Mouse (Mus musculus) cerebellum, adult (tissue): ENCODE measurements around the gene Ddx39b.
A peak's percentile ranks its signal among the peaks of the same experiment; 100 is the strongest.
"Not testable (repeated sequence)": the region's sequence is repeated elsewhere in the genome, so short reads cannot be mapped to it uniquely, and the experiment has no call there.

Experiments used
- ATAC-seq: cut with Nextera tagmentation; 2 replicates; pipeline ENCODE4 v1.9.2; 2017; ENCODE audit warnings: mild to moderate bottlenecking, moderate library complexity, mixed read lengths; ENCODE audit not compliant: insufficient number of reproducible peaks, low FRiP score, low TSS enrichment

Gene Ddx39b

DNA sequence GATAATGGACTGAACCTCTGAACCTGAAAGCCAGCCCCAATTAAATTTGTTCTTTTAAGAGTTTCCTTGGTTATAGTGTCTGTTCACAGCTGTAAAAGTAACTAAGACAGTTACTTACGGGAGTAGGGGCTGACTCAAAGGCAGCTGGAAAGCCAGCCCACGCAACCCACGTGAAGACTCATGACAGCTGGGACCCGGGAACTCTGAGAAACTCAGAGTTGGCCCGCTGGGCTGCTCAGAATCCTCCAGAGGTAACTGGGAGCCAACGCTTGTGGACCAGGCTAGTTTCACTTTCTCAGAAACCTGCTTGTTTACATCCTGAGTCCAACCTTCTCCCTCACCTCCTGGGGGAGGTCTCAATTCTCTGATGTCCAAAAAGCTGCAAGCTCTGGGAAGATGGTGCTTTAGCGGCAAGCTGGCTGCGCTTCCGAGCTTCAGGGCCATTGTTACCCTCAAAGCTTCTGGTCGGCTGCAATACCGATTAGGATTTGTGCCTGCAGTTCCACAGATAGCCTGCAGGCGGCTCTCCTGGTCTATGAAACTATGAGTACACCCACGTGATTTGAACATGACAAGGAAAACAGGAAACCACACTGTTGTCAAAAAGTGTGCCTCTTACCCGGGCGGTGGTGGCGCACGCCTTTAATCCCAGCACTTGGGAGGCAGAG, 16.4 kb downstream of the Ddx39b start:
- no peak; the same call in 1 of the 2 replicates for ATAC-seq

DNA sequence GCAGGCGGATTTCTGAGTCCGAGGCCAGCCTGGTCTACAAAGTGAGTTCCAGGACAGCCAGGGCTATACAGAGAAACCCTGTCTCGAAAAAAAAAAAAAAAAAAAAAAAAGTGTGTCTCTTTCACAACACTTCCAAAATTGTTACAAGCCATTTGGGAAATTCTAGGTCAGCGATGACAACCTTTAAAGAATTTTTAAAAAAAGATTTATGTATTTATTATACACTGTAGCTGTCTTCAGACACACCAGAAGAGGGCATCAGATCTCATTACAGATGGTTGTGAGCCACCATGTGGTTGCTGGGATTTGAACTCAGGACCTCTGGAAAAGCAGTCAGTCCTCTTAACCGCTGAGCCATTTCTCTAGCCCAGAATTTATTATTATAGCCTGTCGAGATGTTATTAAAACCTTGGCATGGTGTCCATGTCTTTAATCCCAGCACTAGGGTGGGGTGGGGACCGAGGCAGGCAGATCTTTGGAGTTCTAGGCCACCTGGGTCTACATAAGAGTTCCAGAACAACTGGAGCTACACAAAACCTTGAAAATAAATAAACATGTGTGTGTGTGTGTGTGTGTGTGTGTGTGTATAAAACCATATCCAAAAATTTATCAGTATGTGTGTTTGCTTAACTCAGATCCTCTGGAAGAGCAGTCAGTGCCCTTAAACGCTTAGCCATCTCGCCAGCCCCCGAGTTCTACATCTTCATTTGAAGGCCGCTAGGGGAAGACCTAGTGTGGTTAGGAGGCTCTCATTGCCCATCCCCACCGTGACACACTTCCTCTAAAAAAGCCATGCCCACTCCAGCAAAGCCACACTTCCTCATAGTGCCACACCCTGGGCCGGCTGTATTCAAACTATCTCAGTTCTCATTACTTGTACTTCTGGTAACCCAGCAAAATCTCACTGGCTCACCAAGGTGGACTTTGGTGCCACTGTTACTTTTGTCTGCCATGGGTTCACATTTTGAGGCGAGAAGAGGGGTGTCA, 17.2 kb downstream of the Ddx39b start:
- ATAC-seq, result no peak

DNA sequence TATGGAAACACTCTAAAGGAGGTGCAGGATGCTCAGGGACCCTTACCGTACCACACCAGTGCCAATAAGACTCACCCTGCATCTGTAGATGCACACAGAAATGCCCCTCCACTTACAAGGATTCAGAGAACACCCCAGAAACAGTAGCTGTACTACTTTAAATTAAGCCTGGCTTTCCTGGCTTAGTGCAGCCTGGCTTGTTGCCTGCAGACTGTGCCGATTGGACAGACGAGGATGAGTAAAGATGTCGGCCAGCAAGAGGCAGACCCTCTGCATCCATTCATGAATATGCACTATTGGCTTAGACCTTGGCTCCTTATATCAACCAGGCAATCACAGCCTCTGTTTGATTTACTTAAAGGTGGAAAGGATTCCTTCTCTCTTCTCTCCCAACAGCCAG, 18.1 kb downstream of the Ddx39b start:
- no peak for ATAC-seq

DNA sequence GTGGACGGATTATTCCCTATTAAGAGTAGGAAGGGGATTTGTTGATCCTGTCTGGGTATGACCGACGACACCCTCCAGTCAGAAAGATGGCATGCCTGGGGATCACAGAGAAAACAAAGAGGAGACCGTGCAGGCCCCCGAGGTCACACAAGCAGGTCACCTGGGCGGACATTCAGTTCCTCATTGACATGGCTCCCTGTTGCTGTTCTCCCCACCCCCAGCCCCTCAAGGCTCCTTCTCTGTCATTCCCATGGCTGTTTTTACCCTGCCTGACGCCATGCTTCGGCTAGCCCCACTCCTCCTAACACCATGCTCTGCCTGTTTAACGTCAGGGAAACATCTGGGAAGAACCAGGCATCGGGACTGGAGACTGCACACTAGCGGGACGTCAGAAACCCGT, 20.1 kb downstream of the Ddx39b start:
- no peak for ATAC-seq

DNA sequence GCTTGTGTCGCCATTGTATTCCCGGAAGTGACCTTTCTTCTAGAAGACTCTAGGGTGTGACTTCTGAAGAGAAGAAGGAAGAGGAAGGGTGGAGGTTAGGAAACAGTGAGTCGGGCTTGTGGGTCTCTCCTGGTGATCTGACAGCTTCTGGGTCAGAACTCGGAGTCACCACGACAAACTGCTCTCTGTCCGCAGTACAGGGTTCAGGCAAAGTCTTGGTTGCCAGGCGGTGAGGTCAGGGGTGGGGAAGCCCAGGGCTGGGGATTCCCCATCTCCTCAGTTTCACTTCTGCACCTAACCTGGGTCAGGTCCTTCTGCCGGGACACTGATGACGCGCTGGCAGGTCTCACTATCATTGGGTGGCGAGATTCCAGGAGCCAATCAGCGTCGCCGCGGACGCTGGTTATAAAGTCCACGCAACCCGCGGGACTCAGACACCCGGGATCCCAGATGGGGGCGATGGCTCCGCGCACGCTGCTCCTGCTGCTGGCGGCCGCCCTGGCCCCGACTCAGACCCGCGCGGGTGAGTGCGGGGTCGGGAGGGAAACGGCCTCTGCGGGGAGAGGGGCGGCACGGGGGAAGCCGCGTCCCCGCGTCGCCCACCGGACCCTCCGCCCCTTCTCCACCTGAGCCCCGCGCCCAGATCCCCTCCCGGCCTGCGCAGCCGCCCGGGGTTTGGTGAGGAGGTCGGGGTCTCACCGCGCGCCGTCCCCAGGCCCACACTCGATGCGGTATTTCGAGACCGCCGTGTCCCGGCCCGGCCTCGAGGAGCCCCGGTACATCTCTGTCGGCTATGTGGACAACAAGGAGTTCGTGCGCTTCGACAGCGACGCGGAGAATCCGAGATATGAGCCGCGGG, 21.3 kb downstream of the Ddx39b start, which contains the start of gene H2-D1:
Gene H2-D1, plus strand, starts transcription at position 67 of the 859 bp plus-strand sequence.
- ATAC-seq, result peak; percentile 96

DNA sequence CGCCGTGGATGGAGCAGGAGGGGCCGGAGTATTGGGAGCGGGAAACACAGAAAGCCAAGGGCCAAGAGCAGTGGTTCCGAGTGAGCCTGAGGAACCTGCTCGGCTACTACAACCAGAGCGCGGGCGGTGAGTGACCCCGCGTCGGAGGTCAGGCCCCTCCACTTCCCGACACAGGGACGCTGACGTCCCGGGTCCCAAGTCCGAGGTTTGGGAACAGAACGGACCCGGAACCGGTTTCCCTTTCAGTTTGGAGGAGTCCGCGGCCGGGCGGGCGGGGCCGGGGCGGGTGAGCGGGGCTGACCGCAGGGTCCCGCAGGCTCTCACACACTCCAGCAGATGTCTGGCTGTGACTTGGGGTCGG, 22.0 kb downstream of the Ddx39b start:
- no peak for ATAC-seq

DNA sequence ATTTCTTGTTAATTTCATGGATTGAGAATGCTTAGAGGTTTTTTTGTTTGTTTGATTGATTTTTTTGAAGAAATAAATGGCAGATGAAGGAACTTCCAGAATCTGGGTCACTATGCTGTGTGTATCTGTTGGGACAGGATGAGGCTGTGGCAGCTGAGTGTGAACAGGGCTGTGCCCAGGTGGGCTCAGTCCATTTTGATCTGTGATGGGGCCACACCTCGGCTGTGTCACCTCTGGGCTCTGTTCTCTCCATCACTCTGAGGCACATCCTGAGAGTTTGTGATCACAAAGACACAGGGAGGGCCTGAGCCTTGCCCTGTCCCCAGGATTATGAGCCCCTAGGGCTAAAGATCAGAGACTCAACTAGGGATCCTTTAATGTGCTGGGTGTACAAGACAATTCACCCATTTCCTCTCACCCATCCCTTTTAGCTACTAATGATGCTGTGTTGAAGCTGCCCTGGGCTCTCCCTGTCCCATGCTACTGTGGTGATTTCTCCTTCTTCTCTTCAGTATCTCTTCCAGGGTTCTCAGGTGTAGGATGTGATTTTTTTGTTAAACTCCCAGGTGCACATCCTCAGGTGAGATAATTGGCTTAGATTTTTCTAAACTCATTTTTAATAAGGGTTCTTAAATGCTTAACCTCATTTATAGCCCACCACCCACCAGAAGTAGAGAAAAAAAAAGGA, 26.0 kb downstream of the Ddx39b start:
- ATAC-seq, result no peak

DNA sequence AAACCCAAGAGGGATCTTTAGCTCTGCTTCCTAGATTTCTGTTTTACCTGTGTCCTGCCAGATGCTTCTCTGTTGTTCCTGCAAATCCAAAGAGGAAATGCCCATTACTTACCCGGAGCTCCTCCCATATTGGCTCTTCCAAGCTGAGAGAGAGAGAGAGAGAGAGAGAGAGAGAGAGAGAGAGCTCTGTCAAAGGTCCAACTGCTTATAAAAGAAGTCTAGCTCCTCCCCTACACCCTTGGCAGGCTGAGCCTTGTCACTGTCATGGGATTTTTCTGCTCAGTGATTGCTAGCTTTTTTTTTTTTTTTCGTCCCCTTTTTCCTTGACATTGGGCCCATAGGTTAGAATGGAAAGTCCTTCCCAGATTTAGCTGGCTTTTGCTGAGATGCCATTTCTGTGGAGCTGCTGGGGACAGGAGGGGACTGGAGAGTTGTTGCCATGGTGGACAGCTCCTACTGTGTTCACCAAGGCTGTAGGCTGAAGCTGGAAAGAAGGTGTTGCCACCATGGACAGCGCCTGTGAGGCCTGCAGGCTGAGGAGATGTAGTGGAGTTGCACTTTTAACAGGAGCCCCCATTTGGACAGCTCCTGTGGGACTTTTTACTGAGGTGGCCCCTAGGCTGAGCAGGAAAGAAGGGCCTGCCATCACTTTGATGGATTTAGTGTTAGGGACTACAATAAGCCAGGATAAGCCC, 28.3 kb downstream of the Ddx39b start:
- ATAC-seq, result no peak

DNA sequence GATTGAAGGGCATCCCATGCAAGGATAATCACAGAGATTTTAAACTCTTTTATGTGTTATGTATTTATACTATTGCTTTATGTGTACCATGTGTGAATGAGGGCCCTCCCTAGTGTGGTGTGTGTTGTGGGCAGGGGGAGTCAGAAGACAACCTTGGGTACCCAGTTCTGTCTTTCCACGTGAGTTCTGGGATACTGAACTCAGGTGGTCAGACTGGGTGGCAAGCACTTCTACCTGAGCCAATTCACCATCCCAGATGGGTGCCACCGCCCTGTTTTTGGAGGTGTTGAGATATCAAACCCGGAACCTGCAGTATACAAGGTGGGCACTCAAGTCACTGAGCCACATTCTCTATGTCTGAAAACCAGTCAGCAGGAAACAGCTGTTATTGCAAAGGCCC, 30.7 kb downstream of the Ddx39b start:
- ATAC-seq, result no peak

DNA sequence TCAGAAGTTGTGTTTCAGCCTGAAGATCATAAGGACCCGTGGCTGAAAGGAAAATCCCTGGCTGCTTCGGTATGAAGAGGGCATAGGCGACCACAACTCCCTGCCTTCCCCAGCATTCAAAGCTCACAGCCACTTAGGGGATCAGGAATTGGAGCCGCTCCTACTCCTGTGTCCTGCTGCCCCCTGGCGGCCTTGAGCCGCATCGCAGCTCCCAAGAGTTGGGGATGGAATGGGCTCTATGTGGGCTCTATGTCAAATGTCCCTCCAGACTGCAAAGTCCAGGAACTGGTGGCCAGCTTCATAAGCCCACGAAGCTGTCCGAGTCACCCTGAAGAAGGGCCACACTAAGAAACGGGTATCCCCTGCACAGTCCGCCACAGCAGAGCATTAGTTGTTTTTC, 33.2 kb downstream of the Ddx39b start:
- ATAC-seq, result peak; percentile 58; the same call in 1 of the 2 replicates

DNA sequence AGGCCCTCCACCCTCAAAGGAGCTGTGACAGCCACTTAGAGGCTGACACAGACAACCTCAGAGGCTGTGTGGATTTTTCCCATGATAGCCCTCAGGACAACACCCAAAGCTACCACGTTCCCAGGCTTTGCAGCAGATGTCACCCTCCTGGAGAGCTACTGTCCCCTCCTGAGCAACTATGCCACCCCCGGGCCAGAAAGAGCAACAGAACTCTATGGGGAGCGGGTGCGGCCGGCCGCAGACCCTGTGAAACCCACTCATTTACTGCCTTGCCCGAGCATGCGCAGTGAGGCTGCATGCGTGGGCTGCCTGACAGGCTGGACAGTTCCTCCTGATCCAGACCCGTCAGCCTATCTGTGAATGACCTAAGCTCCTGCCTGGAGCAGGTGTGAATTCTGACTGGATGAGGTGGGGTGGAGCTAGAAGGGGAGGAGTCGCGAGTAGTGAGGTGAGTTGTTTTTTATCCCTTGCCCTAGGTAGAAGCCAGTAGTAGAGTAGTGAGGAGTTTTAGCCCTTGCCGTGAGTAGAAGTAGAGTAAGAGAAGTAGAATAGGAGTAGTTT, 34.8 kb downstream of the Ddx39b start:
- ATAC-seq, result no peak

DNA sequence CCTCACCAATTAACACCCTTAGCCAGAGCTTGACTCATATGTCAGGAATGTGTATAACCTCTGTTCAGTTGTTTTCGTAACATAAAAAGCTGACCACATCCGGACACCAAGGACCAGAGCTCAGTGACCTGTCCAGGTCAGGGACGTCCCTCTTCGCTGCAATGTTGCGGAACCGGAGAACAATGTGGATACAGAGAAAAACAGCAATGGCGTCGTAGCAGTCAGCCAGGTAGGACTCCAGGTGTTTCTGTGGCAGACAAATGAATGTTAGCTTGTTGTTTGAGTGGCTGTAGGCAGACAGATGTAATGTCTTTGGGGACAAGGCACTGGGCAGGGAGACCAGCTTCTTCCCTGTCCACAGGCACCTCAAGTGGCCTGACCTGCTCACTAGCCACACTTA, 36.5 kb downstream of the Ddx39b start:
- no peak for ATAC-seq

DNA sequence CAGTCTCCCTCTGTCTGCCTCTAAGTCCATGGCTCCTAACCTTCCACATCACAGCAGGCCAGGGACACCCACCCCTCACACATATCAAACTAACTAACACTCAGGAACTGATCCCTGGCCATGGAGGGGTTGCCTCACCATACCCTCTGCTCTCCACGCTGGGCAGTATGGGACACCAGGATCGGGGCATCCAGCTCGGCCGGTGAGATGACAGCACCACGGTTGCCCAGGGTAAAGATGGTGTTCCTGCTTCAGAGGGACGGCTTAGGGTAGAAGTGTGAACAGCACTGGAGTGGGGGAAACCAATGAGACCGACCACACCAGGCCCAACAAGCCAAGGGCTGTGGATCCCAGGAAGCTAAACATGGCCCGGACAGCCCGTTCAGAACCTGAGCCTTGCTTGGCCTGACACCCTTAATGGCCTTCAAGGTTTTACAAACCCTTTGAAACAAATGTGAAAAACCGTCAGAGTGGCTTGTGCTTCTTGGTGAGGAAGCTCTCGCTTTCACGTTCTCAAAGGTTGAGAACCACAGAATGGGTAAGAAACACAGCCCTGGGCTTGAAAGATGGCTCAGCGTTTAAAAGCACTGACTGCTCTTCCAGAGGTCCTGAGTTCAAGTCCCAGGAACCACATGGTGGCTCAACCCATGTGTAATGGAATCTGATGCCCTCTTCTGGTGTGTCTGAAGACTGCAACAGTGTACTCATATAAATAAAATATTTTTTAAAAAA, 37.6 kb downstream of the Ddx39b start:
- no peak for ATAC-seq

DNA sequence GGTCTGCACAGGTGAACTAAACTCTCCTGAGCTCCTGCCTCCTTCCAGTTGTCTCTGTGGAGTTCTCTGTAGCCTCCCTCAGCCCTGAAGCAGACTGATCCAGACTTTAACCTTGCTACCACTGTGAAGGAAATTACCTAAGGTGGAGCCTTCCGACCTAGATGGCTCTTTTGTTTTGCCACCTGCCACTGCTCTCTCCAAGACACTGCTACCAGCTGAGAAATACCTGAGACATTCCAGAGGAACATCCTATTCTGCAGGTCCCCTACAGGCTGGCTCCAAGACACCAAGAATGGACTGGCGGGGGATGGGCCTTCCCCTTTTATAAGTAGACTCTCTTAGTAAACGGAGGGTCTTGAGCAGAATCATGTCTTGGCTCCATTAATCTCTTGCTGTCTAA, 38.7 kb downstream of the Ddx39b start:
- no peak for ATAC-seq

DNA sequence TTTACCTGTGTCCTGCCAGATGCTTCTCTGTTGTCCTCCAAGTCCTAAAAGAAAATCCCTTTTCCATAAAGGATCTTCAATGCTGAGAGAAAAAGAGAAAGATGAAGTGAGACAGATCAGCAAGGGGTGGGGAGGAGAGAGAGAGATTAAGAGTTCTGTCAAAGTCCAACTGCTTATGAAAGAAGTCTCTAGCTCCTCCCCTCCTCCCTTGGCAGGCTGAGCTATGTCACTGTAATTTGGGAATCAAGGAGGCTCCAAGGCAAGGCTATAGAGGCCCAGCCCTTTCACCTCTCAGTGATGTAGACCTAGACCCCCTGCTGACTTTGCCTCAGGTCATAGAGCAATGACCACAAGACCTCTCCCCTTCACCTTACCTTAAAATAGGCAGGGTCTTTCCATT, 43.9 kb downstream of the Ddx39b start:
- no peak for ATAC-seq

DNA sequence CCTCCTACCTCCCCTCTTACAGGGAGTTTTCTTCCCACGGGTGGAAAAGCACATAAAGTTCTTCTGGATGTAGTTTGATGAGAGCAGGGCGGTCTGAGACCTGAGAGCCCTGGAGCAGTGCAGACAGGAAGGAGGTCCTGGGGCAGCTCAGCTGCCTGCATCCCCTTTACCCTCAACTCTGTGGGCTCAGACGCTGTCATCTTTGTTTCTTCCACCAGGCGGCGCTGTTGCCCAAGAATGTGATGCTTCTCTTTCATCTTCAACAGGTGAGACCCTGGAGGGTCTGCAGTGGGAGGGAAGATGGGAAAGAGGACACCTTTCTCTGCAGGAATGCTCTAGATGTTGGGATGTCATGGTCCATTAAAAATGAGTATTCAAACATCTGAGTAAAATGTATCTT, 54.2 kb downstream of the Ddx39b start:
- ATAC-seq, result not testable (repeated sequence)

DNA sequence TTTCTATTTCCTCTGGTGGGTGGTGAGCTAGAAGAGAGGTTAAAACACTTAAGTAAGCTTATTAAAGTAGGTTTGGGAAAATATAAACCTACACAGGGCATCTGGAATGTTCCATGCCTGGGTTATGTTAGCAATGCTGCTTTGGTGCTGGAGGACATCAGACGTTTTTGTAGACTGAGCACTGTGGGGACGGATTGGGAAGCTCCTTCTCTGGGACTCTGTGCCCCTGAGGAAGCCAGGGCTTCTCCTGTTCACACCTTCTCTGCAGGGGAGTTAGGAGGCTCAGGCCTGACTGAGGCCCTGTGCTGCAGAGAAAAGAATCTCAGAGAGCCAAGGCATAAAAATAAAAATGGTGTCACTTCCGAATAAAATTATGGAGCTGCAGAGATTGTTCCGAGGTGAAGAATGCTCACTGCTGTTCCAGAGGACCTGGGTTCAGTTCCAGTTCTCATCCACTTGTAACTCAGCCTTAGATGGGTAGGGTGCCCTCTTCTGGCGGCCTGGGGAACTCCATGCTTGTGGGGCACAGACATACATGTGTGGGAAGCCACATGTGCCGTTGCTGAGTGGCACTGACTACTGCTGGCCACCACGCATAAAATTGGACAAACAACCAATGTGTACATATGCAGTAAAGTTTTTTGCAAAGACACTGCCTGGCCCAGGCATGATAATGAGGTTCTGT, 58.9 kb downstream of the Ddx39b start:
- not testable (repeated sequence) for ATAC-seq

DNA sequence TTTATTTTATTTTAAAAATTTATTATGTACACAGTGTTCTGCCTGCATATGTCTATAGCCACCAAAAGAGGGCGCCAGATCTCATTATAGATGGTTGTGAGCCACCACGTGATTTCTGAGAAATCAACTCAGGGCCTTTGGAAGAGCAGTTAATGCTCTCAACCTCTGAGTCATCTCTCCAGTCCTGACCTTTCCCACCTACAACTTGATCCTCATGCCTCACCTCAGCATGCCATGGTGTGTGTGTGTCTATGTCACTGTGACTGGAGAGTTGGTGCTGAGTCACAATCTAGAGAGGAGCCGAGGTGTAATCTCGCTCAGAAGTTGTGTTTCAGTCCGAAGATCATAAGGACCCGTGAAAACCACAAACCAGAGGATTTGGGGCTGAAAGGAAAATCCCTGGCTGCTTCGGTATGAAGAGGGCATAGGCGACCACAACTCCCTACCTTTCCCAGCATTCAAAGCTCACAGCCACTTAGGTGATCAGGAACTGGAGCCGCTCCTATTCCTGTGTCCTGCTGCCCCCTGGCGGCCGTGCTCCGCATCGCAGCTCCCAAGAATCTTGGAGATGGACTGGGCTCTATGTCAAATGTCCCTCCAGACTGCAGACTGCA, 60.2 kb downstream of the Ddx39b start:
- ATAC-seq, result no peak
